Mouse (Mus musculus): ENCODE data around the gene Mgat1.
"Not testable (repeated sequence)": the region's sequence is repeated elsewhere in the genome, so short reads cannot be mapped to it uniquely, and the experiment has no call there.

The Mgat1 gene

DNA sequence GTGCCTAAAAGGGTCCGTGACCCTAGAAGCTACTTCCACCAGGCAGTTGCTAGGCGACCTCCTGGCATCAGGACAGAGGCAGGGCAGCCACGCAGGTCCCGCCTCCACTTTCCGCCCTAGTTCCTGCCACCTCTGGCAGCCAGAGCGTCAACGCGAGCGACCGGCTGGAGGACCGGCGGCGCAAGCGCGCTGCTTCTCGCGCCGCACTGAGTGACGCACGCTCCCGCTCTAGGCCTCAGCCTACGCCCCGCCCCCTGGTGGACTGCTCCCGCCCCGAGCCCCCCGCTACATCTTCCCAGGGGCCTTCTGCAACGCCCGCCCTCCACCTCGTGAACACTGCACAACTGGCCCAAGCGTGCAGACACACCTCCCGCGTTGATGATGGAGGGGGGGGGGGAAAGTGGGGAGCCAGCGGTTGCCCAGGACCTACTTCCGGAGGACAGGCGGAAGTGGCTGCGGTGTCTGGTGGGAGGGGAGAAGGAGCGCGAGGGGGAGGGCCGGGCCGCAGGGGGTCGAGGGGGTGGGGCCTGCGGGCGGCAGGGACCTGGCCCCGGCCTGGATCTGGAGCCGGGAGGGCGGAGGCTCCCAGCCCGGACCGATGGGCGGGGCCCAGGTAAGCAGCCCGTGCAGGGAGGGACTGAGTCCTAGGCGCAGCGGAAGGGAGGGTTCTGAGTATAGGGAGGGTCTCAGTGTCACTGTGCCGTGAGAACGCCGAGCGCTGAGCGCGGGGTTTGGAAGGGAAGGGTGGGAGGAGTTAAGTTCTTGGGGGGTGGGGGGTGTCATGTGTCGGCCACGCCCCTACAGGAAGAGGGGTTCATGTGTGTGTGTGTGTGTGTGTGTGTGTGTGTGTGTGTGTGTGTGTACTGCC, at the start of gene Mgat1:
Mgat1 (plus strand) TSS at position 465 of the 868 bp plus-strand sequence.
- DNase-seq: peak; percentile 92 to 95

DNA sequence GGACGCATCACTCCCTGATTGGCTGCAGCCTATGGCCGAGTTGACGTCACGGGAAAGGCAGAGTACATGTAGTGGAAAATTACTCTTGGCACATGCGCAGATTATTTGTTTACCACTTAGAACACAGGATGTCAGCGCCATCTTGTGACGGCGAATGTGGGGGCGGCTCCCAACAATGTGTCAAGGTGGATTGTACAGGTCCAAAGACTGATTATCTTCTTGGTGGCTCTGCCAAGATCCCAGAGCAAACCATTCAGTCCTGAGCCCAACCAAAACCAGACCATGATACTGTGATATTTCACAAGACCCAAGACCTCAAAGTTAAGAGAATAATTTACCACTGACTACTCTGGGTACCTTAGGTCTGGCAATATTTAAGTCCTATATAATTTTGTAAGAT, 49.2 kb upstream of the Mgat1 start:
- not testable (repeated sequence) for DNase-seq

DNA sequence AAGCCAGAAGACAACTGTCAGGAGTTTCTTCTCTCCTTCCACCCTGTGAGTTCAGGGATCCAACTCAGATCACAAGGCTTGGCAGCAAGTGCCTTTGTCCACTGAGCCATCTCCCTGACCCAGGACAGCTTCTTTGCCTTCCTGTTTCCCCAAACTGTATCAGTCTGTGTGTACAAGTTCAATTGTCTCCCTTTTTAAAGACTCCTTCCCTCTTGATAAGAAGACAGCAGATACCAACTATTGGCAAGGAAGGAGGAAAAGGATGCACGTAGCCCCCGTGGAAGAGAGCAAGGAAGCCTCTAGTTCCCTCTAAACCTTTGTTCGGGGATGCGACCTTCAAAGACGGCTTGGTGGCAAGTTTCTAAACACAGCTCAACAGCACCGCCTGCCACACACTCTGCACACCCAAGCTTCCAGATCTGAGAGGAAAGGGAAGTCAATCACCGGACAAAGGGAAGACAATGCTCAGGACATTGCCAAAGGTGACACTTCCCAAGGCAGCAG, 48.1 kb upstream of the Mgat1 start:
- DNase-seq: no peak

DNA sequence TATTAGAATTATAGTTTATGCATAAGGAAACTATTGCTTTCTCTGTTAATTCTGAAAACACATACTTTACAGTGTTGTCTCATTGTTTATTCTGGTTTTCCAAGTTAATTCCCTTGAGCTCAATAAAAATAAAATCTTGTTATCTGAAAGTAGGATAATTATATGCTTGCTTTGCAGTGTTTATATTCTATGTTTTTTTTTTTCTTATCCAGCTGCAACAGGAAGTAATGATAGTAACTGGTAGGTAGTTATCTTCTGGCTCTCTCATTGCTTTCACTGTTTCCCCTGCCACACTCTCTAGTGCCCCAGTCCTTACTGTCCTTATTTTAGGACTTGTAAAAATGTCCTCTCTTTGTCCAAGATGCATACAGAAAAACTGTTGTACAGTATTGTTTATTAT, 43.3 kb upstream of the Mgat1 start:
- no peak for DNase-seq

DNA sequence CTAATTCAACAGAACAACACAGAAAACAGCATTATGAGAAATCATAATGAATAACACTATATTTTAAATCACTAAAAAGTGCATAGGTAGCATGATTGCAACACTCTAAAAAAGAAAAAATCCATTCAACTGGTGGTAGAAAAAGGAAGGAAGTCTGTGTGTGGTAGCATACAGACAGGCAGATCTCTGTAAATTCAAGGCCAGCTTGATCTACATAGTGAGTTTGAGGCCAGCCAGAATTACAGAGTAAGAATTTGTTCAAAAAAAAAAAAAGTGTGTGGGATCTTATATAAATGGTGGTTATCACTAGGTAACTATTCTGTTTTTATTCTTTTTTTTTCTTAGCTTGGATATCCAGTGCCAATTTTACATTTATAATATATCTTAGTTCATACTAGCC, 42.8 kb upstream of the Mgat1 start:
- DNase-seq: no peak

DNA sequence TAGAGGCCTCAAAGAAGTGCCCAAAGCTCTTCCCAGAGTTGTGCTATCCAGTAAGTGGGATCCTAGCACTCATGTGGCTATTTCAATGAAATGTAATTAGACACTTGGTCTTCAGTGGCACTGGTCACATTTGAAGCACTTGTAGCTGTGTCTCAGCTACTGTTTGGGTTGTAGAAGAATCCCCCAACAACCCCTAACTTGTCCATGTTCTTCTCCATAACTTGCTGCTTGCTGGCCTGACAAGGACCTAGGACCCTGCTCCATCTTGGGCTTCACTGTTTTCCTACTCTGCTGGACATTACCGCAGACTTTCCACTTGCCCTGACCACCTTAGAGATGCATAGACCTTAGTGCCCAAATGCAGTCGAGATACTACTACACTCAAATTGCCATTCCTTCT, 41.9 kb upstream of the Mgat1 start:
- no peak for DNase-seq

DNA sequence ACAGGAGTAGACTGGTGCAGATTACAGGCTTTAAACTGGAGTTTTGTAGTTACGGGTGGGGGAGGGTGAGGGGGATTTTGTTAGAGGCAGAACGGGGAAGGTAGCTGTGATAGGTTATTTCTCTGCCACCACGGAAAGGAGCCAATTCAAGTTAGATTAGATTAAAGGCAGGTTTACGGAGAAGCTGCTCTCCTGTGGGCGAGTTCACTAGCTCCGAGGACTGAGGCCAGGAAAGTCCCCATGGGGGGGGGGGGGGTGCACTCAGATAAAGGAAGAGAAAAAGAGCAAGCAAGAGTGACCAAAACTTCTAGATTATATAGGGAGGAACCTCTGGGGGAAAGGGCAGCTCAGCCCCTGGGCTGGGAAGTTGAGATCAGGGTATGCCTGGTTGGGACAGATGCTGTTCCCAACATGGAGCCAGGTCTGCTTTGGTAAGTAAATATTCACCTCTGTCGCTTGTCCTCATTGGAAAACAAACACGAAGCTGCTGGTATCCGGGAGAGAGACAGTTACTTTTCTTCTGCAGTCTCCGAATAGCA, 41.4 kb upstream of the Mgat1 start:
- DNase-seq: peak in 1 of 2 experiments; percentile 36

DNA sequence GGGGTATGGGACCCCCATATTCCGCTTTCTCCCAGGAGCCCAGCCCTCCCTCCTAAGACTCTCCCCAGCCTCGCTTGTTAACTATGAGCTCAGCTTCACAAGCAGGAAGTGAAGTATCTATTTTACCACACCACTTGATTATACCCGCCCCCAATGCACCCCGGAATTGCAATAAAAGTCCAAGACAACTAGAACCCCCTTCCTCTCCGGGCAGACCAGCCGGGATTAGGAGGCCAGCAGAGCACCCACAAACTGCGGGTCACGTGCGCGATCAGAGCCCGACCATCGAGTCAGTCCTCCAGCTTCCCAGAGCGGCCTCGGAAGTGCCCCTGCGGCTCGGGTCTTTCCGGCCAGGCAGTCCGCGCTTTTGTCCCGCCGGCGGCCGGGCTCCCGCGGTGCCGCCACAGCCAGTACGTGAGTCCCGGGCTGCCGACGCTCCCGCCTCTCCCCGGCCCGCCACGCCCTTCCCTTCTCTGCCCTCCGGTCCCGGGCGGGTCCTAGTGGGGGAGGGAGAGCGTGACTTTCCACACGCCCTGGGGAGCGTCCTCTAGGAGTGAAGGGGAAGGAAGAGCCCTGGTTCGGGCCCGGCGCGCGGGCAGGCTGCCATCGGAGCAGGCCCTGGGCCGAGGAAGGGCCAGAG, 40.7 kb upstream of the Mgat1 start, which contains the start of gene Zfp62:
Zfp62 (plus strand) TSS at position 164 of the 640 bp plus-strand sequence.
- peak; percentile 83 to 91 for DNase-seq

DNA sequence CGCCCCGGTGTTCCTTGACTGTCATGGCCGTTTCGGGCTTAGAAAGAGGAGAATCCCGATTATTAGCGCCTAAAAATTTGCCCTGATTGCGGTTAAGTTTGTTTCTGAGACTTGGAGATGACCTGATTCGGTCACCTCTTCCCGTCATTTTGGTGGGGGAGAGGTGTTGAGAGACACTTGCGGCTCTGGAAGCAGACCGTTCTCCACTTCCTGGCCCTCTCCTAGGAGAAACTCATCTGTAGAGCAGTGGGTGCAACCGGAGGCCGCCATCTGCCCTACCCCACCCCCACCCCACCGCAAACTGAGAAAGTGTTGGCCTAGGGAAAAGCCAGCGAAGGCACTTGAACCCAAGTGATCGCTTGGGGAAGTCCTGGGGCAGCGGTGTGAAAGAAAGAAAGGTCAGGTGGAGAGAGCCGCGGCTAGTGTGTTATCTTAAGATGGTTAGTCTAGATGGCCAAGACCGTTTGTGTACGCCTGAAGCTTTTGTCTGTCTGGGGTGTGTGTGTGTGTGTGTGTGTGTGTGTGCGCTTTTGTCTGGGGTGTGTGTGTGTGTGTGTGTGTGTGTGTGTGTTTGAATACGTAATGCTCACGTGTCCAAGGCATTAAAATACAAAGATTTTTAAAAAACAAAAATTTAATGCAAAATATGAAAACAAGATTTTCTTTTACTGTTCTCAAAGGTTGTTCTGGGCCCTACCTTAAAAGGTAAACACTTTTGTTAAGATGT, 40.1 kb upstream of the Mgat1 start:
- no peak for DNase-seq

DNA sequence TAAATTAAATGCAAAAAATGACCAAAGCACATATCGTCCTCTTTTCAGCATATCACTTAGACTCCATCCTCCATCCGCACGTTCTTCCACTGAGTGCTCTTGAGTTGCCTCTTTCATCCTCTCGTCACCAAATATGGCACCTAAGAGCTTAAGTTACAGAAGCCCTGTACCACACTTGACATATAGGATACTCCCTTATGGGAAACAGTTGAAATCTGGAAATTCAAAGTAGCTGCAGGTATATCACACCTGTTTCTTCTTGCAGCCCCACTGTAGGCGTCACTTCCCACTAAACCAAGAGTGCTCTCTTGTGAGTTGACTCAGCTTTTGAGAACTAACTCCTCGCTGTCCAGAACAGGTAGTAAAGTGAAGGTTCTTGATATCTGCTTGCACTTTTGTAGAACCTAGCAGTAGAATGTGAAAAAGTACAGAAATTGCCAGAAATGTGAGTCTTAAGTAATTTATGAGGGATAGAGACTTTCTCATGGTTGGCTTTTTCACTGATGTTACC, 38.9 kb upstream of the Mgat1 start:
- DNase-seq: no peak

DNA sequence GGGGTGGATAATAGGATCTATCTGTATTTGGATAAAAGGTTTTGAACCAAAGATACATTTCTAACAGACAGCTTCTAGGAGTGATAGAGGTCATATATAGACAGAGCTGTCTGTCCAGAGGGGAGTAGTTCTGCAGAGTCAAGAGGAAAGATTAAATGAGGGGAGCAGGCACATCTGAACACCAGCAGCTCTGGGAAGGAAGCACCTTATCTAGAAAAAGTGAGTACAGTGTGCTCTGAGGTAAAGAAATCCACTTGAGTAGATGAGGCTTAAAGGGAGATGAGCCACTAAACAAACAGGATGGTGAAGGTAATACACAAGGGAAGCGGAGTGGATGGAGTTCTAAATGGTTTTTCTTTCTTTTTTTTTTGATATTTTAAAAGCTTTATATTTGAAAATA, 36.5 kb upstream of the Mgat1 start:
- DNase-seq: no peak

DNA sequence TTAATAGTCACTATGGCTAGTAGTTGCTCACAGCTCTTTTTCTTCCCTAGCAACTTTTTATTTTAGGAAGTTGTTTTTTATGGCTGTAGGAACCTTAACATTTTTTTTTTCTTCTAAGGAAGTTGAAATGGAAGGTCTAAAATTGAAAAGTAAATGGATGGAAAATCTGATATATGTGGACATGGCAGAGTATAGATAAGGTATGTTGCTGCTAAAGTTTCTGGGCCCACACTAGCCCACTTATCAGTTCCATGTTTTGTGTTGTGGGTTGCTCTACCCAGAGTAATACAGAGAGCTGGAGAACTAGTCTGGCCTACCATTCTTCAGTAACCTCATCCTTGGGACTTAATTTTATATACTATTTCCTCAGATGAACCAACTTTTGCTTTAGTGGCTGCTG, 31.4 kb upstream of the Mgat1 start:
- no peak for DNase-seq

DNA sequence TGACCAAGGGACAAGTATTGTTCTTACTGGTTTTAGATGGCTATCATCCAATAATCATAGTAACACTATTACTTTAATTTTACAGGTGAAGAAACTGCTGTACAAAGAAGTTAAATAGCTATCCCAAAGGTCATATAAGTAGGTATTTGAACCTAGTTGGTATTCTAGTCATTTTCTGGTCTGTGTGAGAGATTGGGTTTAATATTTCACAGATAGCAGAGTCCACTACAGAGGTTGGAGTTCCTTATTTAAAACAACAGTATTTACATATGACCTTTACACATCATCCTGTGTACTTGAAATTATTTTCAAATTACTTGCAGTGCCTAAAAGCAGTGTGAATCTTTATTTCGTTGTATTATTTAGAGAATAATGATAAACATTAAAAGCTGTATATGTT, 30.5 kb upstream of the Mgat1 start:
- no peak for DNase-seq

DNA sequence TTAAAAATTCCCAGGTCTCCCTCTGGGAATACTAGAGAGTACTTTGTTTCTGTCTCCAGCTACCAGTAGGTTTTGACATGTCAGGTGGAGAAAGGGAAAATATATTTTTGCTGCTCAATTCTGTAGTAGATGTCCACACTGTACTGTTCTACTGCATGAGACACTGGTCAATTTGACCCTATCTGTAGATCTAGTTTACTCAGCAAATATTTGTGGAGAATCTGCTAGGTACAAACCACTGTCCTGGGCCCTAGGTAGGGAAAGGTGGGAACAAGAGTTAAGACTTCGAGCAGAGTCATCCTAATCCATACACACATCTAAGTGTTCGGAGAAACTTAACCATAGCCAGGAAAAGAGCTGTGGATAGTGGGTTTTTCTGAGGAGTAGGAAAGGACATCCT, 24.7 kb upstream of the Mgat1 start:
- DNase-seq: no peak

DNA sequence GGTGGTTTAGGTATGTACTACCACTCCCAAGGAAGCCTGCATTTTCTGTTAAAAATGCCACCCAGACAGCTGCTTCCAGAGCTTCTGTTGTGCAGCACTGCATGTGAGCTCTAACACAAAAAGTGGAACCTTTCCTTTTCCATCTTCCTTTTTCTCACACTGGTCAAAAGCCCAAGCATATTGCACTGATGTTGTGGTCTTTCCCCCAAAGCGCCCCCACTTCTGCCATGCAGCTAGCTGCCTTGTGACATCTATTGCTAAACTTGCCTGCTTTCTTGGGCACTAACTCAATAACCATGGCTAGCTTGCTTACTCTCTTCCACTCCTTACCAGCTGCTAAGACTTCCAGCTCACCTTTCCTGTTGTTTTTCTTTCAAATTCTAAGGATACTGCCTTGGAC, 19.5 kb upstream of the Mgat1 start:
- DNase-seq: no peak

DNA sequence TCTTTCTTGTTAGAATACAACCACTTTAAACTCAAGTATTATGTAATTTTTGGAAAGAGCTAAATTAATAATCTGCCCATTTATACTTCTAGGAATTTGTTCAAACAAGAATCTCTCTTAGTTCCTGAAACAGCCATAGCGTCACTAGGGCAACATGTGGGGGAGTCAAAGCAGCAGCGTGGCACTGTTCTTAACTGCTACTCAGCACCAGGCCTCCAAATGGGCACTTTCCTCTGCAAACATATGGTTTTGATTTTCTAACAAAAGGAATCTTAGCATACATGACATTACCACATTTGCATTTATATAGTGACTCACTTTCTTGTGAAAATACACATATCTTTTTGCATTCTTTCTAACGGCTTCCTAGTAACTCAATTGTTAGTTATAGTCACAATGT, 11.2 kb upstream of the Mgat1 start:
- no peak for DNase-seq

DNA sequence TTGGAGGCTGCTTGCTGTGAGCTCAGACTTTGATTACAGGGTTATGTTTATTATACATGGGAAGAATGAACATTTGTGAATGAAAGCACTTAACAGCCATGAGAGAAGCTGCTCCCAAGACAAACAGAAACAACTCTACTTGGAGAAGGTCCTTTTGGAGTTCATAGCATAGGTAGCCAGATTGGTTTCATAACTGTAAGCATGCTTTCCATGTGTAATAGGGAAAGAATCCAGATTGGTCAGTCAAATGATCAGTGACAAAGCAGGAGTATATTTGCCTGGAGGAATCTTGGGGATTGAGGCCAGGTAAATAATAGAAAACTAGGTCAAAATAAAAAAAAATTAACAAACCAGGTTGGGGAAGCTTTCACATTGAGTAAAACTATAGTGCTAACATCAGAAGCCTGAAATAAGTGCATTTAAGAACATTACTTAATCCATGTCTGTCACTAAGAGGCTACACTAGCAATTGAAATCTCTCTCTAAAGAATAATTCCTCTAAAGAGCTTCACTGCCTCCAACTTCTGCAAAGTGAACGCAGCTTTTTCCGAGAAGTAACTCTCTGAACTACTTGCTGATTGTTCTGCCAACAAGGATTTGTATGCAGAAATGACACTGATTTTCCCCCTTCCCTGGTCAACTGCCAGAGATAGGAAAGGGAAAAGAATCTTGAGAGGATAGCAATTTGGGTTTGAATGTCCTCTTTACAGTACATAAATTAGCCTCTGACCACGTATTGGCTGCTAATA, 8.4 kb upstream of the Mgat1 start:
- no peak for DNase-seq

DNA sequence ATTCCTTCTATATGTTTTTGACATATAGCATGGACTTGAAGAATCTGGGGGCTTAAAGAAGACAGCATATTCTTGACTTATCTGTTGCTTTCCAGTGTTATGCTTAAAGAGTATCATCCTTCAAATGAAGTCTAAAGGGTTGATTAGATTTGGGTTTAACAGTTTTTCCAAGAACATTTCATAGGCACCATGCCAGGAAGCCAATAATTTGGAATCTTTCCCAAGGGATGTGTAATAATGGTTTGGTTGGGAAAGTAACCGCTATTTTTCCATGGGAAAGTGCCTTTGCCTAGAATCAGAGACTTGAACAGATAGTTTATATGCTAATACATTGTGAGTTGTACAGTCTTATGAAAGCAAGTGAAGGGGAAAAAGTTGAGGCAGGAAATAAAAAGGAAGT, 7.1 kb upstream of the Mgat1 start:
- no peak for DNase-seq

DNA sequence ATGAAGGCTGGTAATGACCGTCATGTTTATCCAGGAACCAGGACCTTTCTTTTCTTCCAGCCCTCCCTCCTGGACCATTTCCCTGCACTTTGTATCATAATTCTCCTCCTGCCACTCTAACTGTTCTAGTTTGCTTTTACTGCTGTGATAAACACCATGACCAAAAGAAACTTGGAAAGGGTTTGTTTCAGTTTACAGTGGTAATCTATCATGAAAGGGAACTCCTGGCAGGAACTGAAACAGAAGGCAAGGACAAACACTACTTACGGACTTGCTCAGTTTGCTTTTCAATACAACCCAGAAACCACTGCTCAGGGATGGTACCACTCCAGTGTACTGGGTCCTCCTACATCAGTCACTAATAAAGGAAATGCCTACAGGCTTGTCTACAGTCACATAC, 6.5 kb upstream of the Mgat1 start:
- no peak for DNase-seq

DNA sequence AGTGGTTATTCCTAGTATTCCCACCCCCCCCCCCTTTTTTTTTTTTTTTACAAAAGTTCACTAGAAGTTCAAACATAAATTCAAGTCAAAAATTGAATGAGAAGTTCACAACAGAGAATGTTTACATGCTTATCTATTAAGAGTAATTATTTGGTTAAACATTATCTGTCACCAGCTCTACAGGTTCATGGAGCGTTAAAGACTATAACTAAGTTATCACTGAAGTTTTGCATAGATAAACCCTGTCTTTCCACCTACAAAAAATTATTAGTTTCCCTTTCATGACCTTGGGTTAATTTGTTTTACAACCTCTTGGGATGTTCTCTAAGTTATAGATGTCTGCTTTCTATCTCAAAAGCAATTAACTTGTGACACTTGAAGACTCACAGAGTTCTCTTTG, 3.7 kb upstream of the Mgat1 start:
- no peak for DNase-seq

DNA sequence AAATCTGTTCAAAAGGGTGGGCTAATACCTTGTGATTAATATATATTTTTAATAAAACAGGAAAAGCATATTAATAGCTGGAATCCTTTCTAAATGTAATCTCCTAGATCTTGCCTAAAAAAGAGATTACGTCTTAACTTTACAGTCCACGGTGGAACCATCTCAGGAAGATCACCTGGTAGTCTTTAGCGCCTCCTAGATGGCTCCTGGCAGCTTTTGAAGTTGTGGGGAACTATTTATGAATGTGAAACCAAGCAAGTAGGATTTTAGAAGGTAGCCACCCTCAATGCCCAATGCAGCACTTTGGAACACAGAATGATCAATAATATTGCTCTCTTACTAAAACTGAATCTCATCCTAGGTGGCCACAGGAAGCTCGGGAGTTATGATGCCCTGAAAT, 3.1 kb upstream of the Mgat1 start:
- DNase-seq: no peak

DNA sequence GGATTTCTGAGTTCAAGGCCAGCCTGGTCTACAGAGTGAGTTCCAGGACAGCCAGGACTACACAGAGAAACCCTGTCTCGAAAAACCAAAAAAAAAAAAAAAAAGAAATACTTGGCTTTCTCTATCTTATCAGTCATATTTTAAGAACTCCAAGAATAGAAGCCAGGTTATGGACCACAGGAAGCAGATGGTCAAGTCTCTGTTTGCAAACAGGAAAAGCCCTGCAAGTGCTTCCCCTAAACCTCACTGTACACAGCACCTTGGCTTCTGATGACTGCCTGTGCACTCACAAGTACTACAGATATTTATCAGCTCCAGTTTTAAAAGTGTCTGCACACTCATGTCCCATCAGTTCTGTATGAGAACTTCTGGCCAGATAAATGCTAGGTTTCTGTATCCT, 2.5 kb upstream of the Mgat1 start:
- no peak for DNase-seq

All from spleen, adult 18-20 months (tissue).